Mouse (Mus musculus) midbrain, postnatal 0 days (tissue): ENCODE measurements at regions not wholly inside any gene's neighbourhood (a gene's known extent, or its start where the extent isn't known, plus 50 kb on each side); places are given as distances from the start of the nearest gene placed in this dataset.

Experiments
- ATAC-seq: fragments of 200-750 bp; cut with Nextera tagmentation; 2 replicates; pipeline ENCODE4 v1.8.0; 2017; ENCODE audit warnings: moderate number of reproducible peaks, mild to moderate bottlenecking, moderate TSS enrichment, moderate library complexity; ENCODE audit not compliant: low FRiP score
- DNase-seq: peaks from one replicate; pipeline ENCODE4 v3.0.0-alpha.2; 2015; ENCODE audit warnings: low spot score
- H3K27ac ChIP-seq: fragments of 300-500 bp; sonication (generic); 2 replicates; pipeline ENCODE4 v1.5.1; 2014; ENCODE audit warnings: low read depth, mild to moderate bottlenecking, low read length, mixed read lengths
- H3K27me3 ChIP-seq: fragments of 300-500 bp; sonication (generic); 2 replicates; pipeline ENCODE4 v1.6.1; 2014; ENCODE audit warnings: low read length, control low read depth, mixed read lengths; ENCODE audit not compliant: insufficient read depth
- H3K36me3 ChIP-seq: fragments of 300-500 bp; sonication (generic); 2 replicates; pipeline ENCODE4 v1.6.1; 2014; ENCODE audit warnings: low read length, control low read depth, mixed read lengths; ENCODE audit not compliant: insufficient read depth
- H3K4me1 ChIP-seq: fragments of 300-500 bp; sonication (generic); 2 replicates; pipeline ENCODE4 v1.6.1; 2014; ENCODE audit warnings: mild to moderate bottlenecking, control low read depth, antibody characterized with exemption, low read length, mixed read lengths; ENCODE audit not compliant: insufficient read depth
- H3K4me2 ChIP-seq: fragments of 300-500 bp; sonication (generic); 2 replicates; pipeline ENCODE4 v1.6.1; 2014; ENCODE audit warnings: low read depth, mild to moderate bottlenecking, low read length, mixed read lengths; ENCODE audit not compliant: poor library complexity, severe bottlenecking
- H3K4me3 ChIP-seq: fragments of 300-500 bp; sonication (generic); 2 replicates; pipeline ENCODE4 v1.5.1; 2014; ENCODE audit warnings: low read depth, mild to moderate bottlenecking, low read length, moderate library complexity
- H3K9ac ChIP-seq: fragments of 300-500 bp; sonication (generic); replicated peaks from 2 replicates; pipeline ENCODE4 v1.6.1; 2014; ENCODE audit warnings: mild to moderate bottlenecking, low read length, moderate library complexity, mixed read lengths; ENCODE audit not compliant: poor library complexity, severe bottlenecking
- H3K9me3 ChIP-seq: fragments of 300-500 bp; sonication (generic); 2 replicates; pipeline ENCODE4 v1.6.1; 2016; ENCODE audit warnings: low read length, control low read depth
- CTCF ChIP-seq: IDR thresholded peaks from 2 replicates; pipeline ENCODE4 v1.5.1; 2016; ENCODE audit warnings: antibody characterized with exemption, mild to moderate bottlenecking
- WGBS: fragments of 180-500 bp; shearing (Covaris S2); extraction: QIAGEN DNeasy Blood & Tissue Kit; methylation state at CpG from one replicate; pipeline ENCODE4 v1.1.7; 2014; 5-methylcytosine and 5-hydroxymethylcytosine counted together

- DNase-seq (peak; percentile 53), ATAC-seq (peak; percentile 69)
- H3K4me1 ChIP-seq = no peaks in the 10 kb centered on the region
- H3K9ac ChIP-seq = no peak overlapping the region
- H3K27ac ChIP-seq = peak overlapping the region; percentile 76
- H3K27me3 ChIP-seq = no peaks in the 10 kb centered on the region
- H3K36me3 ChIP-seq = no peaks in the 10 kb centered on the region
- 46% methylated on average over 2 of the region's 2 CpGs for WGBS
- no peak overlapping the region for H3K4me3 ChIP-seq
- peak; percentile 7; the same call in 1 of the 2 replicates for TF ChIP-seq CTCF
- no peaks in the 10 kb centered on the region for H3K9me3 ChIP-seq
- no peak overlapping the region for H3K4me2 ChIP-seq
These were observed 248.4 kb downstream of the Rfpl4b start for GRCm38 (mm10) chr10:38573146-38573545.

- no peak overlapping the region for H3K4me2 ChIP-seq
- no peak overlapping the region for H3K9ac ChIP-seq
- no peak overlapping the region for H3K27ac ChIP-seq
- no peak overlapping the region for H3K4me3 ChIP-seq
- TF ChIP-seq CTCF = no peak
- no peaks in the 10 kb centered on the region for H3K36me3 ChIP-seq
- no peaks in the 10 kb centered on the region for H3K4me1 ChIP-seq
- DNase-seq (no peak), ATAC-seq (no peak)
- H3K27me3 ChIP-seq = no peaks in the 10 kb centered on the region
- no peaks in the 10 kb centered on the region for H3K9me3 ChIP-seq
- WGBS = 93% methylated on average over 1 of the region's 1 CpGs
These were observed 254.3 kb downstream of the Rfpl4b start for GRCm38 (mm10) chr10:38567270-38567669.

- DNase-seq (no peak), ATAC-seq (no peak)
- no peak overlapping the region for H3K4me3 ChIP-seq
- no peaks in the 10 kb centered on the region for H3K36me3 ChIP-seq
- H3K4me2 ChIP-seq = no peak overlapping the region
- no peak for TF ChIP-seq CTCF
- no peak overlapping the region for H3K27ac ChIP-seq
- no peaks in the 10 kb centered on the region for H3K4me1 ChIP-seq
- H3K9ac ChIP-seq = no peak overlapping the region
- H3K27me3 ChIP-seq = no peaks in the 10 kb centered on the region
- WGBS = 58% methylated on average over 1 of the region's 1 CpGs
- H3K9me3 ChIP-seq = no peaks in the 10 kb centered on the region
These were observed 255.2 kb downstream of the Rfpl4b start for GRCm38 (mm10) chr10:38566361-38566760.

- Histone ChIP-seq H3K9ac (no peak overlapping the region), H3K36me3 (no peaks in the 10 kb centered on the region), H3K27me3 (no peaks in the 10 kb centered on the region), H3K4me2 (0 out of 2 replicates have a peak overlapping the region, but pooled peaks have one; percentile 4), H3K4me1 (no peaks in the 10 kb centered on the region), H3K27ac (peak overlapping the region; percentile 48), H3K4me3 (no peak overlapping the region), H3K9me3 (no peaks in the 10 kb centered on the region)
- 5% methylated on average over 5 of the region's 5 CpGs for WGBS
- DNase-seq (peak; percentile 95), ATAC-seq (peak; percentile 84)
- no peak for TF ChIP-seq CTCF
These were observed 266.5 kb downstream of the Rfpl4b start for GRCm38 (mm10) chr10:38555040-38555439.

GRCm38 (mm10) chr10:38553688-38554680 is 267.6 kb downstream of the Rfpl4b start:
- H3K36me3 ChIP-seq = no peaks in the 10 kb centered on the region
- H3K27me3 ChIP-seq = no peaks in the 10 kb centered on the region
- H3K9me3 ChIP-seq = no peaks in the 10 kb centered on the region
- H3K4me1 ChIP-seq = no peaks in the 10 kb centered on the region
- peak overlapping the region; percentile 84 for H3K27ac ChIP-seq
- ATAC-seq (peak; percentile 92), DNase-seq (peak; percentile 93)
- peak overlapping the region; percentile 35 for H3K4me3 ChIP-seq
- 3% methylated on average over 18 of the region's 18 CpGs for WGBS
- H3K4me2 ChIP-seq = peak overlapping the region; percentile 49
- H3K9ac ChIP-seq = peak overlapping the region; percentile 40
- peak; percentile 80 for TF ChIP-seq CTCF

GRCm38 (mm10) chr10:38553326-38553687 is 268.3 kb downstream of the Rfpl4b start:
- Histone ChIP-seq H3K9ac (peak overlapping the region; percentile 40; the same call in 1 of the 2 replicates), H3K4me2 (peak overlapping the region; percentile 49), H3K4me3 (peak overlapping the region; percentile 35; the same call in 1 of the 2 replicates), H3K9me3 (no peaks in the 10 kb centered on the region), H3K36me3 (no peaks in the 10 kb centered on the region), H3K27me3 (no peaks in the 10 kb centered on the region), H3K4me1 (no peaks in the 10 kb centered on the region), H3K27ac (peak overlapping the region; percentile 84)
- ATAC-seq (no peak), DNase-seq (no peak)
- TF ChIP-seq CTCF = no peak
